16 mouse cellular contexts compared by ENCODE assay signal in genomic region chr11:48219157-48219556, GRCm38 (mm10).
DNase-seq lines count a peak whose midpoint lies in the region; TF ChIP-seq lines count a peak whose summit lies in the region.
"Had no signal": no experiment of that assay in that cellular context is flagged by ENCODE, and none has a peak within 500 bp of the region (broad histone marks: within the 10 kb centered on the region; RNA-seq: fewer than 3 reads in every experiment).

No protein-coding gene starts in this region.

- TF ChIP-seq RAD21 in CH12.LX (IDR thresholded peaks at IDR 0.05; ENCODE audit: low read depth, low read length) = no peak

- no peaks in the 10 kb centered on the region for H3K27me3 ChIP-seq in CH12.LX (replicated peaks)
- H3K27me3 ChIP-seq: Patski had no signal

- H3K9me3 ChIP-seq in CH12.LX (replicated peaks; ENCODE audit: low read length) = no peaks in the 10 kb centered on the region
- H3K9me3 ChIP-seq: G1E had no signal

- H3K4me2 ChIP-seq in CH12.LX (ENCODE audit: insufficient read depth, low read depth, poor library complexity, severe bottlenecking) = no peak overlapping the region

- TF ChIP-seq POLR2A in CH12.LX (IDR thresholded peaks at IDR 0.05; ENCODE audit: low read depth, low read length) = no peak

- H3K79me2 ChIP-seq in CH12.LX (replicated peaks; ENCODE audit: control insufficient read depth, extremely low read depth, insufficient read depth, poor library complexity, severe bottlenecking) = no peaks in the 10 kb centered on the region

- peaks cover 0 to 4% of the 10 kb centered on the region in 2 experiments; a peak in 2 of 4 replicates for H3K4me1 ChIP-seq in CH12.LX (ENCODE audit: control insufficient read depth in 1 of 2, insufficient read depth in 2 of 2)

- no peak for TF ChIP-seq CTCF in CH12.LX (conservative IDR thresholded peaks at IDR 0.05 in 1 of 2, IDR thresholded peaks at IDR 0.05 in 1 of 2; ENCODE audit: low read depth in 2 of 2, low read length in 2 of 2)

- dilution Hi-C loops in CH12.LX (cut with MboI; ENCODE audit: extremely low pct_ligation_motif_present, extremely low pct_unique_long_range_greater_than_20kb, low sequenced_read_pairs) = no loop called here

- in situ Hi-C loops in CH12.LX (cut with MboI; ENCODE audit: low pct_ligation_motif_present, low pct_unique_long_range_greater_than_20kb, low sequenced_read_pairs) = no loop called here

- no peak overlapping the region for H3K4me3 ChIP-seq in CH12.LX (replicated peaks in 1 of 3; ENCODE audit: low read depth in 2 of 3, low read length in 2 of 3, poor library complexity in 1 of 3)

- no peaks in the 10 kb centered on the region for H3K36me3 ChIP-seq in CH12.LX (replicated peaks in 1 of 2; ENCODE audit: control insufficient read depth in 1 of 2, insufficient read depth in 1 of 2, low read length in 1 of 2)
- H3K36me3 ChIP-seq: G1E had no signal

- no peak overlapping the region for H3K27ac ChIP-seq in CH12.LX (ENCODE audit: insufficient read depth, low read depth)

- H3K9ac ChIP-seq in CH12.LX (ENCODE audit: insufficient read depth, low read depth) = no peak overlapping the region

- no peak for DNase-seq in CH12.LX (ENCODE audit: extremely low read depth)
- no peak for DNase-seq in yolk sac, embryonic 10.5 days (ENCODE audit: low spot score)
- DNase-seq: adrenal gland, adult 2 months; adrenal gland, adult 8-10 months; adrenal gland, postnatal 10 days; adrenal gland, postnatal 14 days; adrenal gland, postnatal 25 days; adrenal gland, postnatal 36 days; B cell, adult 2 months; cerebellum, adult 11 months; cerebellum, adult 11-12 months; cerebellum, adult 18-20 months; cerebellum, adult 2 months; cerebellum, adult 8-10 months had no signal

- no peak for TF ChIP-seq EP300 in CH12.LX (IDR thresholded peaks at IDR 0.05; ENCODE audit: low read length)

TF ChIP-seq in CH12.LX, 34 proteins besides CTCF, POLR2A, EP300 and RAD21:
- TF ChIP-seq UBTF (IDR thresholded peaks at IDR 0.05; ENCODE audit: low read depth, low read length) (no peak), MAX (IDR thresholded peaks at IDR 0.05; ENCODE audit: low read length) (peak; percentile 46; the same call in 1 of the 2 replicates), TBP (conservative IDR thresholded peaks at IDR 0.05; ENCODE audit: low read depth, low read length) (no peak), USF2 (conservative IDR thresholded peaks at IDR 0.05; ENCODE audit: low read depth, low read length) (peak; percentile 62; the same call in 1 of the 2 replicates), NRF1 (IDR thresholded peaks at IDR 0.05; ENCODE audit: low read depth, low read length) (no peak), BHLHE40 (IDR thresholded peaks at IDR 0.05; ENCODE audit: low read depth, low read length) (peak; percentile 66), JUN (IDR thresholded peaks at IDR 0.05; ENCODE audit: insufficient read depth, low read depth, low read length) (no peak), SIN3A (IDR thresholded peaks at IDR 0.05; ENCODE audit: low read length) (no peak), CHD2 (IDR thresholded peaks at IDR 0.05; ENCODE audit: low read length) (no peak)
